Mouse (Mus musculus) liver, embryonic 16.5 days (tissue): Measurements from ENCODE around the gene Unc5c. TPM values are rescaled to one million over a fixed set of nuclear protein-coding genes. Genes with fewer than 3 reads are reported as not detected.

Source experiments
- ATAC-seq: fragments of 200-750 bp; cut with Nextera tagmentation; 2 replicates; pipeline ENCODE4 v1.8.0; 2017; ENCODE audit warnings: low read depth, mild to moderate bottlenecking, moderate number of reproducible peaks, moderate library complexity
- H3K27ac ChIP-seq: fragments of 300-500 bp; sonication (generic); 2 replicates; pipeline ENCODE4 v1.5.1; 2014; ENCODE audit warnings: mild to moderate bottlenecking, low read length
- H3K27me3 ChIP-seq: fragments of 300-500 bp; sonication (generic); 2 replicates; pipeline ENCODE4 v1.6.1; 2014; ENCODE audit warnings: low read depth, low read length, mixed read lengths; ENCODE audit not compliant: control insufficient read depth, insufficient read depth
- H3K36me3 ChIP-seq: fragments of 300-500 bp; sonication (generic); 2 replicates; pipeline ENCODE4 v1.6.1; 2014; ENCODE audit warnings: mild to moderate bottlenecking; ENCODE audit not compliant: control insufficient read depth, insufficient read depth
- H3K4me1 ChIP-seq: fragments of 300-500 bp; sonication (generic); 2 replicates; pipeline ENCODE4 v1.6.1; 2014; ENCODE audit warnings: low read depth, low read length, mixed read lengths; ENCODE audit not compliant: control insufficient read depth
- H3K4me2 ChIP-seq: fragments of 300-500 bp; sonication (generic); 2 replicates; pipeline ENCODE4 v1.6.1; 2014; ENCODE audit warnings: low read depth, low read length, mixed read lengths
- H3K4me3 ChIP-seq: fragments of 300-500 bp; sonication (generic); 2 replicates; pipeline ENCODE4 v1.5.1; 2014; ENCODE audit warnings: low read depth, mild to moderate bottlenecking, low read length
- H3K9ac ChIP-seq: fragments of 300-500 bp; sonication (generic); 2 replicates; pipeline ENCODE4 v1.6.1; 2014; ENCODE audit warnings: low read depth, low read length
- H3K9me3 ChIP-seq: fragments of 300-500 bp; sonication (generic); replicated peaks from 2 replicates; pipeline ENCODE4 v1.6.1; 2016; ENCODE audit warnings: low read length; ENCODE audit not compliant: control insufficient read depth
- whole genome bisulfite sequencing: fragments of 180-500 bp; shearing (Covaris S2); extraction: QIAGEN DNeasy Blood & Tissue Kit; methylation state at CpG from one replicate; pipeline ENCODE4 v1.1.7; 2014; ENCODE audit not compliant: insufficient replicate concordance; 5-methylcytosine and 5-hydroxymethylcytosine counted together
- polyA plus RNA-seq: library from polyadenylated mRNA; unstranded; fragments of >200 nt; fragmentation: Nextera tagmentation; extraction: Ambion mirVana; gene quantifications from 2 replicates; pipeline ENCODE4 v1.2.1, GENCODE M21; 2015

Unc5c gene
- polyA plus RNA-seq, 1 experiment from 2014 or later, result 0.05 TPM

DNA sequence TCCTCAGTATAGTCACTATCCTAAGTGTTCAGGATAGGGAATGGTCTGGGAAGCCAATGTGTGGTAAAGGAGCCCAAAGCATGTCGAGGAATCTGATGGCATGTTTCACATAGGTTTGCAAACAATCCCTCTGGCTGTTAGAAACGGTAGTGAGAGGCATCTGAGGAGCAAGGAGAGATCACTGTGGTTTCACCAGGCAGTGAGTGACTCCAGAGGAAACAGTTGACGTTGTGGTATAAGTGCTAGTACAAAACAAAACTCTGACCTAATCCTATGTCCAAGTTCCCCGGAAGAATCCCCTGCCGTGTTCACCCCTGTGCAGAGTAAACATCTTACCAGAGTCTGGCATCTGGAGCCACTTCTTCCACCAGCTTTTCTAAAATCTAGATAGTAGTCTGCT, 179.2 kb downstream of the Unc5c start:
- no peaks in the 10 kb centered on the region for H3K36me3 ChIP-seq
- no peak overlapping the region for H3K4me2 ChIP-seq
- no peak overlapping the region for H3K4me3 ChIP-seq
- H3K4me1 ChIP-seq, result no peaks in the 10 kb centered on the region
- no peak overlapping the region for H3K9ac ChIP-seq
- H3K9me3 ChIP-seq, result no peaks in the 10 kb centered on the region
- no peak for ATAC-seq
- 24% methylated on average over 5 of the region's 5 CpGs for WGBS
- H3K27me3 ChIP-seq, result no peaks in the 10 kb centered on the region
- no peak overlapping the region for H3K27ac ChIP-seq

DNA sequence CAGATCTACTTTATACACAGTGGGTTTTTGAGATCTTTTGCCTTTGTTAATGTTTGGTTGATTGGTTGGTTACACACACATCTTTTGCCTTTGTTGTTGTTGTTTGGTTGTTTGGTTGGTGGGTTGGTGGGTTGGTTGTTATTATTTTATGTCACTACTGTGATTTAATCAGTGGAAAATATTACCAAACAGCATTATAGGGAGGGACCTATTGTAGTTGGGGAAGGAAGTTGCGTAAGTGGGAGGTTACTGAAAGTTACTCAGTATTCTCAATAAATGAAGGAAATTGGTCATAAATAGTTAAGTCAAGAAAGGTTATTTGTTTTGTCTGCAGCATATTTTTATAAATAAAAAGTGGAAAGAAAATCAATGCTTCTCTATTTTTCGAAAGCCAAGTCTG, 181.6 kb downstream of the Unc5c start:
- no peak overlapping the region for H3K4me2 ChIP-seq
- no peak for ATAC-seq
- no peaks in the 10 kb centered on the region for H3K27me3 ChIP-seq
- H3K9me3 ChIP-seq, result no peaks in the 10 kb centered on the region
- H3K4me1 ChIP-seq, result no peaks in the 10 kb centered on the region
- H3K9ac ChIP-seq, result no peak overlapping the region
- no peak overlapping the region for H3K27ac ChIP-seq
- no peaks in the 10 kb centered on the region for H3K36me3 ChIP-seq
- WGBS, result 55% methylated on average over 2 of the region's 2 CpGs
- H3K4me3 ChIP-seq, result no peak overlapping the region

GRCm38 (mm10) chr3:141650658-141651057, 185.6 kb downstream of the Unc5c start:
- no peak for ATAC-seq
- Histone ChIP-seq H3K4me3 (no peak overlapping the region), H3K4me1 (no peaks in the 10 kb centered on the region), H3K27ac (no peak overlapping the region), H3K9ac (no peak overlapping the region), H3K4me2 (no peak overlapping the region), H3K9me3 (no peaks in the 10 kb centered on the region), H3K36me3 (no peaks in the 10 kb centered on the region), H3K27me3 (no peaks in the 10 kb centered on the region)
- WGBS, result 66% methylated on average over 3 of the region's 3 CpGs

GRCm38 (mm10) chr3:141653915-141654314, 188.9 kb downstream of the Unc5c start:
- Histone ChIP-seq H3K4me1 (no peaks in the 10 kb centered on the region), H3K4me3 (no peak overlapping the region), H3K4me2 (no peak overlapping the region), H3K9me3 (no peaks in the 10 kb centered on the region), H3K27me3 (no peaks in the 10 kb centered on the region), H3K36me3 (no peaks in the 10 kb centered on the region), H3K9ac (no peak overlapping the region), H3K27ac (no peak overlapping the region)
- no peak for ATAC-seq
- WGBS, result 44% methylated on average over 1 of the region's 1 CpGs

DNA sequence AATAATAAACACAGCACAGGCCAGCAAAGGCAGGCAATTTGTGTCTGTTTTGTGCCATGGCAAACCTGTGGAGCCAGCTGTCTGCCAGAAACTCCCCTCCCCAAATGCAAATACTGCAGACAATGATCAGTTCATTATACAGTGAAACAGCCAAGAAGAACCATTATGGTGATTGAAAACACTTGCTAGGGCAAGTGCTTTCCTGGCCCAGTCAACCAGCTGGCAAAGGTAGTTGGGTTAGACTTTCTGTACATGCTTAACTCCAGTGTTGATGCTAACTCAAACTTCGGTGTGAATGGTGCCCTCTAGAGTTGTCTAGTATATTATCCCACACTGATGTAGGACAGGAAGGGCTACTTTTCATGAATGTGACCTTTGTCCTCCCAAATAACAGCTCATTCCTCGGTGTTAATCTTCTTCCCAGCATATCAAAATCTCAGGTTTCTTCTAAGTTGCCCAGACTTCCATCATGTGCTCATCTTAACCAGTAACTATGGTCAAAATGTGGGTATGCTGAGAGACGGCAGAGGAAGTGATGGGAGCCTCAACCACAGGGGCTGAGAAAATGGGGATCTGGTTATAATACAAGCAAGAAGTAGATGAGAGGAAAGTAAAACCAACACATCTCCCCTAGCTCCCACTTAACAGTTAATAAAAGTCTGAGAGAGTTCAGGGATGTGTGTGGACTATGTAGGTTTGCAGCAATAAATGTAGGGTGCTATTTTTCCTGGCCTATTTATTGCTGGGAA, 194.2 kb downstream of the Unc5c start:
- 41% methylated on average over 3 of the region's 3 CpGs for WGBS
- no peak overlapping the region for H3K9ac ChIP-seq
- H3K27me3 ChIP-seq, result no peaks in the 10 kb centered on the region
- H3K27ac ChIP-seq, result no peak overlapping the region
- H3K4me1 ChIP-seq, result no peaks in the 10 kb centered on the region
- no peak overlapping the region for H3K4me2 ChIP-seq
- no peaks in the 10 kb centered on the region for H3K9me3 ChIP-seq
- no peak overlapping the region for H3K4me3 ChIP-seq
- no peak for ATAC-seq
- H3K36me3 ChIP-seq, result no peaks in the 10 kb centered on the region

DNA sequence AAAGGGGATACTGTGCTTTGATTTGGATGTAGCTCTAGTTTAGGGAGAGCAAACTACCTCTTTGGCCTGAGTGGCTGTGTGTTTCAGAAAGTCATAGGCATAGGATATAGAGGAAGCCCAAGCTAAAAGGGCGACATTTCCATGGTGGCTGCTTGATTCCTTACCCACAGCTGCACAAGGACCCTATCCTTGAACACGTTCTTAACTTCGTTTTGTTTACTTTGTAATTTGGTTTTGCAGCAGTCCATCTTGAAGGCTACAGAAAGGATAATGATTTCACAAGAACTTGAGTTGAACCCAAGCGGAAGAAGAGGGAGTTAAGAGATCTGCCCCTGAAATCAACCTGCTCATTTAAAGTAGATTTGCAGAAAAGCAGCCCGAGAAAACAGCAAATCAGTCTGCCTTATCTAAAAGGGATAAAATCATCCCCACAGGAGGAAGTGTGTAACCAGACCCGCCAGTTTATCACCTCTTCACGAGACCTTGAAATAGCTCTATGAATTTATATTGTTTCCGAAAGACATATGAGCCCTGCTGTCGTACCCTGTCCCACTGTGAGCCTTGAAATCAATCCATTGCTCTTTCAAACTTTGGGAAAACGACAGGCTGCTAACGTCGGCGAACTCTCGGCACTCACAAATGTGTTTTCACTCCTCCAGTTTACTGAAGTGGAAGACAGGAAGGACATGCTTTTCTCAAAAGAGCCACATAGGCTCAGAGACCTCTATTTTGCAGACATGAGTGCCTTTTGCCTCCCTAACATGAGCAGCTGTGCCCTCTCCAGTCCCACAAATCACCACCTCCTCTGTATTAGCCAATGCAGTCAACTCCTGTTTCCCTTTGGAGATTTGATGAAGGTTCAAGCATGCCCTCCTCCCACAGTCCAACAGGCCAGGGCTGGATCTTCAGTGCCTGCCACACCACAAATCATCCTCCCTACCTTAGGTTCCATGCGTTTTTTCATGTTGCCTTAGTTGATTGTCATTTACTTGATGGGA, 195.3 kb downstream of the Unc5c start:
- H3K27me3 ChIP-seq, result no peaks in the 10 kb centered on the region
- no peak overlapping the region for H3K9ac ChIP-seq
- H3K4me3 ChIP-seq, result no peak overlapping the region
- 47% methylated on average over 15 of the region's 15 CpGs for WGBS
- no peaks in the 10 kb centered on the region for H3K4me1 ChIP-seq
- no peak overlapping the region for H3K27ac ChIP-seq
- no peaks in the 10 kb centered on the region for H3K36me3 ChIP-seq
- ATAC-seq, result no peak
- H3K4me2 ChIP-seq, result no peak overlapping the region
- H3K9me3 ChIP-seq, result no peaks in the 10 kb centered on the region

- Histone ChIP-seq H3K4me3 (no peak overlapping the region), H3K4me1 (no peaks in the 10 kb centered on the region), H3K27me3 (no peaks in the 10 kb centered on the region), H3K9me3 (no peaks in the 10 kb centered on the region), H3K4me2 (no peak overlapping the region), H3K27ac (no peak overlapping the region), H3K36me3 (no peaks in the 10 kb centered on the region), H3K9ac (no peak overlapping the region)
- no peak for ATAC-seq
- WGBS, result 47% methylated on average over 2 of the region's 2 CpGs
Measured at GRCm38 (mm10) chr3:141689113-141689512, 224.1 kb downstream of the Unc5c start.

- Histone ChIP-seq H3K27me3 (no peaks in the 10 kb centered on the region), H3K4me3 (no peak overlapping the region), H3K9ac (no peak overlapping the region), H3K4me2 (no peak overlapping the region), H3K36me3 (no peaks in the 10 kb centered on the region), H3K4me1 (no peaks in the 10 kb centered on the region), H3K27ac (no peak overlapping the region), H3K9me3 (no peaks in the 10 kb centered on the region)
- no peak for ATAC-seq
- 7% methylated on average over 1 of the region's 1 CpGs for WGBS
Measured at GRCm38 (mm10) chr3:141690676-141691075, 225.7 kb downstream of the Unc5c start.

GRCm38 (mm10) chr3:141691418-141691817, 226.4 kb downstream of the Unc5c start:
- ATAC-seq, result no peak
- Histone ChIP-seq H3K4me1 (no peaks in the 10 kb centered on the region), H3K27ac (no peak overlapping the region), H3K4me3 (no peak overlapping the region), H3K4me2 (no peak overlapping the region), H3K36me3 (no peaks in the 10 kb centered on the region), H3K9ac (no peak overlapping the region), H3K27me3 (no peaks in the 10 kb centered on the region), H3K9me3 (no peaks in the 10 kb centered on the region)
- WGBS, result 26% methylated on average over 3 of the region's 3 CpGs
